Mouse (Mus musculus): ENCODE data around the gene Leng9.
"Not testable (repeated sequence)": the region's sequence is repeated elsewhere in the genome, so short reads cannot be mapped to it uniquely, and the experiment has no call there.

The Leng9 gene

DNA sequence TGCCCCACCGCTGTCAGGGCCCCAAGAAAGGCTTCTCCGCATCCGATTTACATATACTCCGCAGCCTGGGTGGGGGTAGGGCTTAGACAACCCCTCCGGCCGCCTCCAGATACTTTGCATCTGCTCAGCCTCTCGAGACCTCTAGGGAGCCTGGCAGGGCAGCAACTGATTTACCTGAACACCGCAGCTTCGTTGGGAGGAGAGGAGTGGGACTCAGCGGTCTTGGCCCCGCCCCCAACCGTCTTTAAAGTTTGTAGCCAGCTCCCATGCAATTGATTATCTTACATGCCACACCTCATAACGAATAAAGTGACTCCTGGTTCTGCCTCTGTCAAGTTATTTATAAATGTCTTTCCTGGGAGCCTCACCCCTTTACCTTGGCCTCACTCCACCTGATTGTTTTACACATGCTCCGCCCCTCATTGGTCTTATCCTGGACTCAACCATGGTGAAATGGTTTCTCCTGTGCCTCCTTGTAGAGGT lies at the start of gene Leng9:
Gene Leng9, minus strand, starts transcription at position 316 of the 483 bp plus-strand sequence.
- DNase-seq: no peak

DNA sequence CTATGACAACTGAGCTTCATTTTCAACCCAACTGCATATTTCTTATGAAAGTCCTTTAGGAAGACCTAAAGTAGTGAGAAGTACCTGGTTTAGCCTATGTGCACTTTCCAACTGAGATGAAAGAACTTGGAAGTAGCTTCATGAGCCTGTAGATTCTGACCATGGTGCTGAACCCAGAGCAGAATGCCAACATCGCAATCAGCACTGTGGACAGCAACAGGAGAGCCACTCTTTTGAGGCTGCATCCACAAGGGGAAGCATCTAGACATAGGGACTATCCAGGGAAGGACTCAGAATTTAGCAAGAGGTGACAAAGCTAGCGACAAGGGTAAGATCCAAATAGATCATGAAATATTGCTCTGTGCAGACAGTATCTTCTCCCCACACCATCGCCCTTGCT lies 28.3 kb upstream of the Leng9 start:
- no peak for DNase-seq

DNA sequence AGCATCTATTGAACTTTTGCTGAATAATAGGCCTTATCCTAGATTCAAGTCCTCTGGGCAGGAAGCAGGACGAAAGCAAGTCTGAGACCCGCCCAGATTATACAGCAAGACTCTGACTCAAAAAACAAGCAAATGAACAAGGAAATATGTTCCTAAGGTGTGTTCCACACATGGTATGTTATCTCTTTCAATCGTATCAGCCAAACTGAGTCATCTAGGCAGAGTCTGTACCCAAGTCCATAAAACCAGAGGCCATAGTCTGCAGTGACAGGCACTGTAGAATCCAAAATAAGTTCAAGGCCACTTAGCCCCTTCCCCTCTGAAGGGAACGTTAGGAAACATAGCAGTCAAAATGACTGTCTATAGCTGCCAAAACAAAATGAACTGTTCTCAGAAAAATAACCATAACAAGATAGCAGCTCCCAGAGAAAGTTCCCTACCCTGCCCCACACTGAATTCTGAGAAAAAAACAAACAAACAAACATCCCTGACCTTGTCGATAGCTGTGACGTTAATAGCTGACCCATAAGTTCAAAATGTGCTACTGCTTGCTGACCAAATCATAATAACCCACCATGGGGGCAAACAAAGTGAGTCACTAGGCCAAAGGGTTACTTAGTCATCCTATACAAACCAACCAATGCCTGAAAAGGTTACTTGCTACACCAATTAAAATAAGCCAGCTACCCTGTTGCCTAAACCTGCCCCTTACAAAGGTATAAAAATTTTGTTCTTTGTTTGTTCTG lies 20.2 kb upstream of the Leng9 start:
- no peak for DNase-seq

DNA sequence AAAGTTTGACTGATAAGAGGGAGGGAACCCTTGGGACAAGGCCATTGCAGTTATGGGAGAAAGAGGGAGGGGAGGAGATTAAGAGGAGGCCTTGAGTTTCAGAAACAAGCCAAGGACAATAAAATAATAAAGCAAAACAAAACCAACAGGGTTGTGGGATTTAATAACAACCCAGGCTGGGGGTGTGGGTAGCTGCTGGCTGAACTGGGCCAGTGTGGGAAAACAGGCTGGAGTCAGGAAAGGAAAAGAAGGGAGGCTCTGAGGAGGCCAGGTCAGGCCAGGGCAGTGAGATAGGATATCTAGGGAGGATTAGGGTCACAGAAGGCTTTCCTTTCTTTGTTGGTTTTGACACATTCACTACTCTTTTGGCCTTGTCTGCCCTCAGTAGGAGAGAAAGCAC lies 16.9 kb upstream of the Leng9 start:
- DNase-seq: no peak

DNA sequence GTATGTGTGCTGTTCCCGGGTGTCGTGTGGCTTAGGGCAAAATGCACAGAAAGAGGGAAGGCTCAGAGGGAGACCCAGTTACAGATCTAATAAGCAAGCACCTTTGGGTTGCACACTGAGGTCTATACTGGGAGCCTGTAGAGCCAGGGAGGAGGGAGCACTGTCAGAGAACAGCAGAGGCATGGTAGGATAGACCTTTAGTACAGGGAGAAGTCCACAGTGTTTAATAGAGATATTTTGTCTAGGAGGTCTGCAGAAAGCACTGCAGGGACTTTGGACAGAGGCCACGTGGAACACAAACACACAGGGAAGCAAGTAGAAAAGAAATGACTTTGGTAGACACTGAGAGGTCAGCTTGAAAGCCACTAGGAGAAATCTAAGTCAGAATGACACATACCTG lies 15.1 kb upstream of the Leng9 start:
- no peak for DNase-seq

DNA sequence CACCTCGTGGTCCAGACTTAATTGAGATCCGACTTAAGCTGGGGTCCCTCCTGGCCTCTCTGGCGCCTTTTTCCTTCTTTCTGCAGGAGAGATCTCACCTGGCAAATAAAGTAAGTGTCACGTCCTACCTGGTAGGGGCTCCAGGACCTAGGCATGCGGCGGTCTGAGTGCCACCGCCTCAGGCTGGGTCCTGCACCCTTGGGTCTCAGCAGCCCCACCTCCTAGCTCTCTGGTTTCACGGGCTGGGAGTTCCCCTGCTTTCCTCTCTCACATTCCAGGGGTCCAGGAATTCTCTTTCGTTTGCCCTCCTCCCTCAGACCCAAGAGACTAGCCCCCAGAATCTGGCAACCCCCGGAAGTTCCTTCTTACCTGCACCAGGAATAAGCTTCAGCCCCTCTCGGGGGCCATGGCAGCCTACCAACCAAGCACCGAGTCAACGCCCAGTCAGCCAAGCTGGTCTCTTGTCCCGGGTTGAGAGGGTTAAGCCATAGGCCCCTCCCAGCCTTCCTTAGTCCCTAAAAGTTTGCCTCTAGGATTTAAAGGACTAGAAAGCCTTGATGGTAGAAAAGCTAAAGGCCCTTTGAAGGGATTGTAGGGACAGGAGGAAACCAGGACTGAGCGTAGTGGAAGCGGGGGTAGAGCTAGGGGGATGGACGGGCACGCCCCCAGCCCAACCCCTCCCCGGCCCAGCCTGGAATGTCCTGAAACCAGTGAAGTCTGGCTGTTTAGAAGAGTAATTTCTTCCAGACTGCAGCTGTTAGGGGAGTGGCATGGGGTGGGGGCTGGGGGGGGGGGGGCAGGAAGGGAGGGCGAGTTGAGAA lies 14.1 kb upstream of the Leng9 start, which contains the start of gene Cdc42ep5:
Gene Cdc42ep5, minus strand, starts transcription at position 771 of the 821 bp plus-strand sequence.
- no peak for DNase-seq

DNA sequence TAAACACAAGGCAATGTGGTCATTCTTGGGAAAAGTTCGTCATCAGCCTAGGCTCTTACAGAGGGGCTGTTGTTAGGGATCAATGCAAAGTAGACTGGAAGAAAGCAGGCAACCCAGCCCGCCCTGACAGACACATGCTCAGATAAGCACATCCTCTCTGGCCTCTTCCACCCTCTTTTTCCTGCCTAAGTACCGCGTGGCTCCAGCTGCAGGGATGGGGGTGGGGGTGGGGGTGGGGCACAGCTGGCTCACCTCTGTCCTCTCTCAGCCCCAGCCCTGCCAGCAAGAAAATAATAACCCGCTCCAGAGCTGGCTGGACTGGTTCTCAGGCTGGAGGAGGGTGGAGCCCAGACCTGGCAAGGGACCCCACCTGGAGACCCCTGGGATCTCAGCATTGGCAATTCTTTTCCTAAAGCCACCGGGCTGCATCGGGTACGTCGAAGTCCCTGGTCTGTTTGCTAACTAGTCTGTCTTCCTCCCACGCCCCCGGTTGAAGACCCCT lies 13.4 kb upstream of the Leng9 start:
- DNase-seq: no peak

DNA sequence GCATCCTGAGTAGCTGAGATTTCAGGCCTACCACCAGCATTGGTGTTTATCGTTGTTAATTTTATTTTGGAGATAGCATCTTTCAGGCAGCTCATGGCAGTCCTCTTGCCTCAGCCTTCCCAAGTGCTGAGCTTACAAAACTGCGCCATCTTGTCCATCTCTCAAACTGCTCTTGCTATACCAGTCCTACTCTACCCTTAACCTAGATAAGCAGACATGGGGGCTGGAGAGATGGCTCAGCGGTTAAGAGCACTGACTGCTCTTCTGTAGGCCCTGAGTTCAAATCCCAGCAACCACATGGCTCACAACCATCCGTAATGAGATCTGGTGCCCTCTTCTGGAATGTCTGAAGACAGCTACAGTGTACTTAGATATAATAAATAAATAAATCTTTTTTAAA lies 11.4 kb upstream of the Leng9 start:
- DNase-seq: not testable (repeated sequence)

DNA sequence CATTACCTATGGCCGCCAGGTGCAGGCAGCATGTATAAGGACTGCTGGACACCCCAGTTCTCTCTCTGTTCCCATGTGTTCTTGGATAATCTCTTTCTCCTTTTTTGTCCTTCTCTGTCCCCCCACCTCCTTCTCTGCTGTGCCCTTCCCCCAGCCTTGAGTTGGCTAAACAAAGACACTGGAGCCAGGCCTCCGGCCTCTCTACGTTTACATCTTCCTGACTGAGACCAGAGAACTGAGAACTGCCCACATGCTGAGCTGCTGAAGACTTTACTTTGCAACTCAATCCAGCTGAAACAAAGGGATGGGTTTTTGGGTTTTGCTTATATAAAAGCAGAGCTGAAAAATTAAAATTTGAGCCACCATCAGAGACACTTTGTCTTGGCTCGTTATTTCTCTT lies 4.8 kb upstream of the Leng9 start:
- DNase-seq: no peak

DNA sequence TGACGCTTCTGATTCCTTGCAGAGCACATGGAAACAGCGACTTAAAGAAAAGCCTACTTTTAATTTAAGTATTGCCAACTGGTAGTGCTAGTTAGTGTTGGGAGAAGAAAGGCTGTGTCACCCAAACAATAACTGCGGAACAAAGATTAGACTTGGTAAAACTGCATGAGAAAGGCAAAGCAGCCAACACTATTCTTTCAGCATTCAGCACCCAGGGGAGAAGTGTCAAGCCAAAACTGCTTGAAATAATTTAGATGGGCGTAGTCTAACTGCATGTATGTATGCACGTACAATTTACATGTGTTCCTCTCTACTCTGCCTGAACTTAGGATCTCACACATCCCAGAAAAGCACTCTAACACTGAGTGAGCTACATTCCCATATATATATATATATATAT lies 4.2 kb upstream of the Leng9 start:
- no peak for DNase-seq

DNA sequence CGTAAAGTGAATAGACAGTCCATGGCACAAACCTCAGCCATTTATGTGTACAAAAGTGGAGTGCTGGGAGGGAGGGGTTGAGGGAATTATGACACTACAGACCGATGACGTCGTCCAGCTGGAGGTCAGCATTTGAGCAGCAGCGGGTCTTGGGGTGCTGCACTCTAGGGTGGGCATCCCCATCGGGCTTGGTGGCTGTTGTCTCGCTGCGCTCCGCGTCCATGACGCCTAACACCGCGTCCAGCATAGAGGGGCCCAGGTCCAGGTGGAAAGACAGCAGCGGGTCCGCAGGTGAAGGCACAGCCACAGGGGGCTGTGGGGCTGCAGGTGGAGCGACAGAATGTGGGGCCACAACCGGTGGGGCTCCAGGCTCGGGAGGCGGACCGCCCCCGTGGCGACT lies 1.1 kb upstream of the Leng9 start:
- no peak for DNase-seq

DNA sequence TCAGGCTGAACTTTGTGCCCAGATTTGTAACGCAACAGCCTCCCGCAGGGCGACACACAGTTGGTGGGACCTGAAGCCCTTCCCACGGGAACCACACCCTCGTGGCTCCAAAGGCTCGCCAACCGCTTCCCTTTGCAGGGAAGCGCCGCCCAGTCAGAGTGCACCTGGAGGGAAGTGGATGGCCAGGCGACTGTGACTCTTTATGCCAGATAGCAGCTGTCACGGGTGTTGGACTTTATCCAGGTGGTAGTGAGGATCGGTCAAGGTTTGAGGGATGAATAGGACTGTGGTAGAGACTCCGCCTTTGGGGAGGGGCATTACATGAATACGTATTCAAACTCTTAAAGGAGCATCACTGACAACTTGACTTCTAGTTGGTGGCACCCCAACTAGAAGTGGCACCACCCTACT lies 642 bp upstream of the Leng9 start:
- DNase-seq: peak; percentile 40

DNA sequence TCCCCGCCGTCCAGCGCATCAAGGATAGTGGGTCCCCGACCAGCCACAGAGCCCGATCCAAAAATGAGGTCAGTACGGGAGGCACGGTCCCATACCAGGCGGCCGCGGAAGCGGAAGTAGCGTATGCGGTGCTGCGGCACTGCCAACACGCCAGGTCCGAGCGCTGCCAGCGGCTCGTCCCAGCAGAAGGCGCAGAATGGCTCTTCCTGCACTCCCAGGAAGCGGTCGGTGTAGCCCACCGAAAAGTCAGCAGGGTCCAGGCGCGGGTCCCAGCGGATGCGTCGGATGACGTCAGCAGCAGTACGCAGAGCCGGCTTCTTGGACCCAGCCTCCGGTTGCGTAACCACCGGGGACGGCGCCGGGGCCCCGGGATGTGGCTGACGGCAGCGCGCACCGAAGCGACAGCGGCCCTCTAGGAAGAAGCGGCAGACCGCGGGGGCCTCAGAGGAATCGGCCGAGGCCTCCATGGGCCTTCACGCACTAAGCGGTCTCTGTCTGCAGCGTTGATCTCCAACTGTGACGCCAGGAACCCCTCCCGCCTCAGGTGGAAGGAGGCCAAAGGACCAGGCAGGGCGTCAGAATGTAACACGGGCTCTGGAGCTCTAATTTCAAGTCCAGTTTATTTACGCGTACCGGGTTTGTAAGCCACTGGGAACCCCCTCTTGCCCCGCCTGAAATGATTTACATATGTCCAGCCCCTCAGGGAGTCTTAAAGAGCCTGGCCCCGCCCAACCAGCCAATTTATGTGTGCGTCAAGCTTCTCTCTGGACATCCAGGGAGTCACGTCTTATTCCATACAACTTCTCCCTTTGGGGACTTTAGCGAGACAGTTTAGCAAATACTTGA lies 742 bp downstream of the Leng9 start:
- DNase-seq: peak; percentile 78

DNA sequence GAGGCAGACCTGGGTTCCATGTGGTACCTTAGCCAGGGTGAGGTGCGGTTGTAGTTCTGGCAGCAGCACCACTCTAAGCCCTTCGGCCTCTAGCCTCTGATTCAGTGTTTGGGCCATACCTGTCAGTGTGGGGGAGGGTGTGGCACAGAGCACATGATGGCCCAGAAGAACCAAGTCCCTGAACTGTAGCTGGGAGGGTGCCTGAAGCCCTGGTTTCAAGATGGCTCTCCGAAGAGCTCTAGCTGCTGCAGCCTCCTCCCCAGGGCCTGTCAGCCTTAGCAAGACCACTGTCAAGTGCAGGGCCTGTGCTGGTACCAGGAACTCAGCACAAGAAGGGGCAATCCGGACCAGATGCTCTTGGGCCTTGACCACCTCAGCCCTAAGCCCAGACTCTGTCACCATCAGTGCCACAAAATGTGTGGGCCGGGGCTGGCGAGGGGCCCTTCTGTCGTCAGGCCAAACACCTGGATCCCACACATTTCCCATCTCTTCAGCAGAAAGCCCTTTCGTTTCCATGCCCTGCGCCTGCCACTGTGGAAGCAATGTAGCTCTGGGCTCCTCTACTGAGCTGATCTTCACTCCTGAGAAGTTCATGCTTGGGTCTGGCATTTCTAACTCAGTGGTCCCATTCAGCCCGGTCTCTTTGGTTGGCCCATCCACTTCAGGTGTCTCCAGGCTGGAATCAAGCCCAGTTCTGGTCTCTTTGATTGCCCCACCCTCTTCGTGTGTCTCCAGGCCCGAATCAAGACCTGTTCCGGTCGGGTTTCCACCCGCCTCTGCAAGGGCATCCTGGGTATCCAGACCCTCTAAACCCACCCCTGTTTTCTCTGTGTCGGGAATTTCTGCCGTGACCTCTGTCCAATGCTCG lies 1.6 kb downstream of the Leng9 start:
- DNase-seq: no peak

DNA sequence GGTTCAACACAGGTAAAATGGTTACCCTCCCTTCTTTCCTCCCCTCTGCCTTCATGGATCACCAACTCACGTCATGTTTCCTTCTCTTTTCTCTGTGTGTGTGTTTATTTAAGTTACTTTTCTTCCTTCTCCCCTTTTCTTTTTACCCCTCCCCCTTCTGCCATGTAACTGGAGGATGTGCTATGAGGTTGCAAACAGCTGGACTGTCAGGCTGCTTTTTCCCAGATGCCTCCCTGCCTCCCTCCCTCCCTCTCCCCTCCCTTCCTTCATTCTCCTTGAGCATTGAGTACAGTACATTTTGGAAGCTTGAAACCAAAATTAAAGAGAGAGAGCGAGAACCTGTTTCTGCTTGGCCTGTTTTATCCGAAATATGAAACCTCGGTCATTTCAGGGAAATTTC lies 2.3 kb downstream of the Leng9 start:
- no peak for DNase-seq

DNA sequence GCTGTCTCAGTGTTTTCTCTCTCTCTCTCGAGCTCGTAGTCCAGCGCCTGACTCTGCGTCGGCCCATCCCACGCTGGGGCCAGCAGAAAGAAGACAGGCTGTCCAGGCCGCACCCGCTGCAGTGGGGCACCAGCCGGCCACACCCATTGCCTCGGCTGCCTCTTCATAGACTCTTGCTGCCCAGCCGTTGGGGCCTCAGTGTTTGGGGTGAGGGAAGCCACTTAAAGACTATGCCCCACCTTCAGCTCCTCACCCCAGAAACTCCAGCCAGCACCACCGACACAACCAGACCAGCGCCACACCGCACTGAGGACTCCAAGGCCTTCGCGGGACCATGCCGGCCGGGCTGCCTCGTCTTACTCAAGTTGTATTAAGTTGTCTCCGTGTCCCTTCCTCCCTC lies 2.8 kb downstream of the Leng9 start:
- no peak for DNase-seq

DNA sequence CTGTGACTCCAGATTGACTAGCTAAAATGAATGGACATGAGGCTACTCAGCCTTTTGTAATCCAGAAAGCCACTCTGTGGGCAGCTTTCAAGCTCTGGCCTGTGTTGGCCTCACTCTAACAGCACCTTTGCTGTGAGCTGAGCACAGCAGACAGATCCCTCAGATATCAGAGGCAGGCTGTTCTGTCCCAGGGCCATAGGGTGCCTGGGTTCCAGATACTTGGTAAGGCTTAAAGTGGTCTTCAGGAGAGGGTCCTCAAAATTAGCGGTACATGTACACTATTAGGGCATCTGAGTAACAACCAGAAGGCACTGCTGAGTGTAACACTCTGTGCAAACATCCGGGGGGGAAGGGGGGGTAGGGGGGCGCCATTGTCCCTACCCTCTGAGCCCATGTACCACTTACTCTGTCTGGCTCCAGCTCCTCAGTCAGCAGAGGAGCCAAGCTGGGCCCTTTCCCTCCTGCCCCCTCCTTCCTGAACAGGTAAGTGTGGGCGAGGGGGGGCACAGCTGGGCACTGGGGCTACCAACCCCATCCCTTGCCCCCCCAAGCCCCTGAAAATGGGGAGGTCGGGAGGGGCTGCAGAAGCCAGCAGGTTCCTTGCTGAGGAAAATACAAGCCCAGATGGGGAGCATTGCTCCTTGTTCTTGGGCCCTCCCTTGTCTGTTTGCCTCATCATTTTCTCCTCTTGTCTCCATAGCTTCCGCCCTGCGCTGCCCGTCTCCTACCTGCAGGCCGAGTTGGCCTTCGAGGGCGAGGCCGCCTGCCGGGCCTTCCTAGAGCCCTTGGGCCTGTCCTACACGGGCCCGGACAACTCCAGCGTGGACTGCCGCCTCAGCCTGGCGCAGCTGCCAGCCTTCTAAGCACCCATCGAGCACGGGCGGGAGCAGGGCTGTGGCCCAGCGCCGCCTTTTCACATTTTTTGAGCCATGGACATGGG lies 3.7 kb downstream of the Leng9 start:
- DNase-seq: no peak

DNA sequence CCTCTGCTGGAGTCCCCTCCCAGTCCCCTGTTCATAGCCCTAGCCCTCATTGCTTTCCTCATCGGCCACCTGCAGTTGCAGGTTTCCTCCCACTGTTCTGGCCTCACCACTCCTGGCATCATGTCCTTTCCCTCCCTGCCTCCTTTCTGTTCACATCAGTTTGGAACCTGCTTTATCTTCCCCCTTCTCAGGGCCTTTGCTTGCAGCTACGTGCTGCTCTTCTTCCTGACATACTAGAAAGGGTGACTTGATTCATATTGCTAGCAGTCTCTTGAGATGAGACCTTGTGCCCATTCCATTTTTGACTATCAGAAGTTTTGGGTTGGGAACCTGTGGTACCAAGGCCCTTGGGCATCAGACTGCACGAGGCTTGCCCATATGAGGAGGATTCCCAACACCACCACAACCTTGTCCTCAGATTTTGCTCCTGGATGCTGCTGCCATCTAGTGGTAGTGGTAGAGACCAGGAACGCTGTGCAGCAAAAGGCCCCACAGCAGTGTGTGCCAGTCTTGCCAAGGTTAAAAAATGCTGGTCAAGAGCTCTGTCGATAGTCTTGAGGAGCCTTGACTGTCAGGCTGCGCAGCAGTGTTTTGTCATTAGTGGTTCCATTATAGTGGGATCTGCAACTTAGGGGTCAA lies 4.5 kb downstream of the Leng9 start:
- peak; percentile 72 for DNase-seq

DNA sequence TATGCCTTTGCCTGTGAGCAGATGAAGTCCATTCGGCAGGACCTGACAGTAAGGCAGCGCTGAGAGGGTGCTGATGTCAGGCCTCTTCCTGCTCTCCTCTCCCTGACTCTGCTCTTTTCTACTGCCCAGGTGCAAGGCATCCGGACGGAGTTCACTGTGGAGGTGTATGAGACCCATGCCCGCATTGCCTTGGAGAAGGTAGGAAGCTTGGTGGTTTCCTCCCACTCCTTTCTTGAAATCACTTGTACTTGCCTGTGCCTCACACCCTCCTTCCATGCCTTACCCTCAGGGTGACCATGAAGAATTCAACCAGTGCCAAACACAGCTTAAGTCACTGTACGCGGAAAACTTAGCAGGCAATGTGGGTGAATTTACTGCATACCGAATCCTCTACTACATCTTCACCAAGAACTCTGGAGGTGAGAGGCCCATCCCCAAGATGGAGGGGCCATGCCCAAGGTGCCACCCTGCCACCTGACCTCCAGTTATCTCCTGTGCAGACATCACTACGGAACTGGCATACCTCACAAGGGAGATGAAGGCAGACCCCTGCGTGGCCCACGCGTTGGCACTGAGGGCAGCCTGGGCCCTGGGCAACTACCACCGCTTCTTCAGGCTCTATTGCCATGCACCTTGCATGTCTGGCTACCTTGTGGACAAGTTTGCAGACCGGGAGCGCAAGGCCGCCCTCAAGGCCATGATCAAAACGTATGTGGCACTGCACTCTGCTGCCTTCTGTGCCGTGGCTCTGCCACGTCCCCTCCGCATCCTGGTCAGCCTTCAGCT lies 5.2 kb downstream of the Leng9 start:
- DNase-seq: no peak

All from retina, postnatal 1 day (tissue).